Mouse (Mus musculus) heart, adult 2 months (tissue): Measurements from ENCODE around the gene Mthfsd.

Experiments
- CTCF ChIP-seq: fragments of 200-600 bp; IDR thresholded peaks from 2 replicates; pipeline ENCODE4 v1.8.1; 2022; ENCODE audit warnings: antibody characterized with exemption, mild to moderate bottlenecking, moderate library complexity
- EP300 ChIP-seq: fragments of 200-500 bp; IDR thresholded peaks from 2 replicates; pipeline ENCODE4 v1.6.1; 2011; ENCODE audit warnings: low read depth, low read length, control low read depth; ENCODE audit not compliant: insufficient read depth

GRCm38 (mm10) chr8:121075936-121076335 lies 32.3 kb downstream of the Mthfsd start:
- no peak for TF ChIP-seq EP300
- no peak for TF ChIP-seq CTCF
